Mouse (Mus musculus) CD4-positive, CD25-positive, alpha-beta regulatory T cell, adult 4 months (primary cell): ENCODE measurements around the gene Glrx5. TPM values are rescaled to one million over a fixed set of nuclear protein-coding genes. Genes with fewer than 3 reads are reported as not detected.

Source experiments
- ATAC-seq: one replicate; pipeline ENCODE4 v1.8.0; 2017
- polyA plus RNA-seq, 2 experiments: library from polyadenylated mRNA; unstranded; fragments of 100-300 nt; shearing (Covaris generic); gene quantifications; one replicate each; pipeline ENCODE4 v1.2.1; 2017

Glrx5 gene
- polyA plus RNA-seq: 1 to 10 TPM; 3.3 to 8.5 TPM

DNA sequence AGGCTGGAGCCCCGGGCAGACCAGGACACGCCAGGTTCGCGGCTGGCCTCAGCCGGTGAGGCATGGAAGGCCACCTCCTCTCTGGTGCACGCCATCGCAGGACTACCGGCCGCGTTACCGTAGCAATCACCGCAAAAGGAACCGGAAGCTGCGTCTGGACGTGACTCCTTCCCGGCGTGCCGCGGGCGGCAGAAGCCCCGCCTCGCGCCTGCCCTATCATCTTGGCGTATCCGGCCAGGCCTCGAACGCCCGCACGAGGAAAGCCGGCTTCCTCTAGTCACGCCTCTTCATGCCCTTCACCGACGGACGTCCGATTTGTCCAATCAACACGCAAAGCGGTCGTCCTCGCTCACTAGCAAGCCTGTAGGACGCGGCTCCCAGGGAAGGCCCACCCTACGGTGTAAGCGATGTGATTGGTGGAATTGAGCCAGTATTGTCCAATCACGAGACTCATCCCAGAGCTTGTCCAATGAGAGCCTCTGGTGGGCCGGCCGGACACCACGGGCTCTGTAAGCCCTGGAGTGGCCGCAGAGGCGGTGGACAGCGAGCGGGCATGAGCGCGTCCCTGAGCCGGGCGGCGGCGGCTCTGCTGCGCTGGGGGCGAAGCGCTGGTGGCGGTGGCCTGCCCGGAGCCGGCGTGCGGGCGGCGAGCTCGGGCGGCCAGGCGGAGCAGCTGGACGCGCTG, at the start of gene Glrx5:
TSS of gene Glrx5 (plus strand) at position 542 of the 685 bp plus-strand sequence.
- peak; percentile 91 for ATAC-seq

DNA sequence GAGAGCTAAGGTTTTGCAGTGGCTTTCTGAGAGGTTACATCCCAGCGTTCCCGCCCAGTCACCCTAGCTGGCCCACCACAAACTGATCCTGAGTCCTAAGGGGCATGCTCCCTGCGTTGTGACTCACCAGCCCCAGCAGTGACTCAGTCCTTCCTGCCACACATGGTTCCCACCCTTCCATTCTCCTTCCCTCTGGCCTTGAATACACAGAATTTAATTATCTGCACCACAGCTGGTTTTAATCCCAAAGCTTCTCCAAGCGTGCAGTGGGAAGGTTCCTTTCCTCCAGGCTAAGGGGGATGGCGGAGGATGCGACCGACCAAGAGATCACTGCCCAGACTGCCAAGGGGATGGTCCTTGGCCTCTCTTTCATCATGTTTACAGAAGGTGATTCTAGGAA, 49.0 kb upstream of the Glrx5 start:
- ATAC-seq: no peak

DNA sequence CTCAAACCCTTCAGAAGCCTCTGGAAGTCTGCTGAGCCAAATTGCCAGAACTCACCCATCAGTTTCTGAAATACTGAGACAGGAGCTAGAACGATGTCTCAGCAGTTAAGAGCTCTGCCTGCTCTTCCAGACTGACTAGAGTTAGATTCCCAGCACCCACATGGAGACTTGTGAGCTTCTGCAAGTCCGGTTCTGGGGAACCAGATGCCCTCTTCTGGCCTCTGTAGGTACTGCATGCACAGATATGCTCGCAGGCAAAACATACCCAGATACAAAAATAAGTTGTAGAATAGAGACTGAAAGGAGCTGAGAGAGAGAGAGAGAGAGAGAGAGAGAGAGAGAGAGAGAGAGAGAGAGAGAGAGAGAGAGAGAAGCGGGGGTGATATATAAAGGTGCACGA, 47.4 kb upstream of the Glrx5 start:
- ATAC-seq: no peak

DNA sequence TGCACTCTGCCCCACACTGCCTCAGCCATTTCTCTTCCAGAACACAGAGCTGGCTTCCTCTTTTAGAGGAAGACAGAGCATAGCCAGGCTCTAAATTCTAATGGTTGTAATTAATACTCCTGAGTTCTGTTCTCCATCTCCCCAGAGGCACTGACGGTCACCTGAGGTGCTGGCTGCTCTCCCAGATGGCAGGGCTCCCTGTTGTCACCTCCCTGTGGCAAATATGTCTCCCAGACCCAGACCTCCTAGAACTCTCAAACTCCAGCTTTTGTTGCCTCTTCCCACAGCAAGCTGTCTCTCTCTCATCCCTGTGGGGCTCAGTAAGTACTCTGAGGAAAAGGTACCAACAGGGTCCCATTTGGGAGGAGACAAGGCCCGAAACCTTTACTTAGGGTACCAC, 46.5 kb upstream of the Glrx5 start:
- no peak for ATAC-seq

DNA sequence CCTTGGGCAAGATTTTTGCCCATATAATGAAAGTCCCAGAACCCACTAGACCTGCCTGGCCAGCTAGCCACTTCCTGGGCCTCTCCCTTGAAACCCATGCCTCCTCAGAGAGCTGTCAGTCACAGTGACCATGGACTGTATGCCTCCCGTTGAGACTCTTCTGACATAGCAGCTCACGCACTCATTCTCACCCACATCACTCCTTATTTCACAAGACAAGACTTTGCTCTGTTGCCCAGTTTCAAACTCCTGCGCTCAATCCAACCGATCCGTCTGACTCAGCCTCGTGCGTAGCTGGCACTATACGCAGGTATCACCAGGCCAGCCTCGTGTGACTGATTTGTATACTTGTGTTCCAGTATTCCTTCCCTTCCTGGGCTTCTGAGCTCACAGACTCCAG, 45.7 kb upstream of the Glrx5 start:
- no peak for ATAC-seq

DNA sequence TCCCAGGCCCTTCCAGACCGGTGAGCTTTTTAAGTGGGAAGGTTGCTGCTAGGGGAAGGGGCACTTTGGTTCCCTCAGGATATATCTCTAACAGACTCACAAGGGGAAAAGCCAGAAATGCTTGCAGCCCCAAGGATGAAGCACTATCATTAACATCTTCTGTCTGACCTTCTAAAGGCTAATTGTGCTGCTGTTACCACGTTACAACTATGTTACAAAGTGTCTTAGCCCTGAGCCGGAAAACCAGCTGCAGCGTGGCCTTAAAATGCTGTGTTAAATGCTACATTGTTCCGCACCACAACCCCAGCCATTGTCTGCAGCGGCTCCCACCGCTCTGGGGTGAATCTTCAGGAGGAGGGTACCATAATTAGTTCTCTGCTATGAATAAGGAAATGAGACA, 44.6 kb upstream of the Glrx5 start:
- ATAC-seq: no peak

DNA sequence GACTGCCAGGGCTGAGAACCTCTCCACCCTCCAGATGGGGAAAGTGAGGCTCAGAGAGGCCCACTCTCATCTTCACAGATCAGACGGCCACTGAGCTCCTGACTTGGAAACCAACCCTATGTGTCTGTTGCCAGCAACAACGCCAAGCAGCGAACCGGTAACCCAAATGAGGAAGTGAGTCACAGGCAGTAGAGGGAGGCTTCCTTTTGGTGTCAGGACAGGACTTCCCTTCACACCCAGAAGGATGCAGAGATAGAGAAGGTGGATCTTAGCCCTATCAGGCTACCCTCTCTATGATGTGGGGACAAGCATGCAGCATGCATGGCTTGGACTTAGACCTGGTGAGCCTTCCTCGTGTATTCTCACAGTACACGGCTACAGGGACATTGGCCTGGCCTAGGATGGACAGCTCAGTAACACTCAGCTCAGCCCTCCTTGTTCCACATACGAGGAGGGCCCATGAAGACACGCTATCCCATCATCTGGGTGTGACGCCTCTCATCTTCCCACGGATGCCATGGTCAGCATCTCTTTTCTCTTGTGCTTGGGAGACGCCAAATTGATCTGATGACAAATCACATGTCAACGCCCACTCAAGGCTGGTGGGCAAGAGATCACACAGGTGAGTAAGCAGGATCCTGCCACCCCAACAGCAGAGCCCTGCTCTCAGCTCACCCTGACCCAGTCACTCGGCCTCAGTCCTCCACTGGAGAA, 41.6 kb upstream of the Glrx5 start:
- ATAC-seq: peak; percentile 95

DNA sequence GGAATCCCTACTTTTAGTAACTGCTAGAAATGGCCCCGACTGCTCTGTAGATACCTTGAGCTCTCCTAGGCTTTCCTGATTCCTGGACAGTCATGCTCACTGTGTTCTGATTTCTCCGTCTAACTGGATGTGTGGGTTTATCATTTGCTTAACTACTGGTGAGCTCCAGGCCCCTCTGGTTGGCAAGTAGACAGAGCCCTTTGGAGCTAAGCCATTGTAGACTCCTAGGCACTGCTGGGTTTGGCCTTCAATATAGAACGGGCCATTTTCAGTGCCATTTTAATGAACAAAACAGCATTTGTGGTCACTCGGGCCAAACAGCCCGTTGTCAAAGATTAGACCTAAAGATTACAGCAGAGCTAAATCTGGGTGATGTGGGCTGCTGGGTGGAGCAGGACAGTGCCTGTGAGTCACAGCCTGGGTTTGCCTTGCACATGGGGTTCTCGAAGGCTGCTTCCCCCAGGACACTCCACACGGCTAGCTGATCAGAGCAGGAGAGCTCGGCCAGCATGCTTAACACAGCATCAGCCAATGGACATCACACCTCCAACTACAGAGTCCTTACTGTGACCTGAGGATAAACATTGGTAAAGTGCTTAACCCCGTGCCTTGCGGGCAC, 40.3 kb upstream of the Glrx5 start:
- no peak for ATAC-seq

DNA sequence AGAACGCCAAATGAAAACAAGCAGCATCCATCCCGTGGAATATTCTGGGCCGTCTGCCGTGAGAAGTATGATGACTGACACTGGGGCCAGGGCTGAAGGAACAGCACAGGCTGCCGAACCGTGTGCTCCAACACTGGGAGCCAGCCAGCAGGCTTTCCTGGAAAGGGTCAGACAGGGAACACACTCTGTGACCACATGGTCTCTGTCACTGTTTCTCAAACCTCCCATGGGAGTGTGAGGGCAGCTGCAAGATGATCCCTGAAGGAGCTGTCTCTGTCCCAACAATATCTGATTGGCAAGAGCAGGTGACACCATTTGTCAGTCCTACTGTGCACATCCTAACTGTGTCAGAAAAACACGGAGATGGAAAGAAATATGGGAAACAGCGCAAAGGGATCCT, 39.6 kb upstream of the Glrx5 start:
- ATAC-seq: no peak

DNA sequence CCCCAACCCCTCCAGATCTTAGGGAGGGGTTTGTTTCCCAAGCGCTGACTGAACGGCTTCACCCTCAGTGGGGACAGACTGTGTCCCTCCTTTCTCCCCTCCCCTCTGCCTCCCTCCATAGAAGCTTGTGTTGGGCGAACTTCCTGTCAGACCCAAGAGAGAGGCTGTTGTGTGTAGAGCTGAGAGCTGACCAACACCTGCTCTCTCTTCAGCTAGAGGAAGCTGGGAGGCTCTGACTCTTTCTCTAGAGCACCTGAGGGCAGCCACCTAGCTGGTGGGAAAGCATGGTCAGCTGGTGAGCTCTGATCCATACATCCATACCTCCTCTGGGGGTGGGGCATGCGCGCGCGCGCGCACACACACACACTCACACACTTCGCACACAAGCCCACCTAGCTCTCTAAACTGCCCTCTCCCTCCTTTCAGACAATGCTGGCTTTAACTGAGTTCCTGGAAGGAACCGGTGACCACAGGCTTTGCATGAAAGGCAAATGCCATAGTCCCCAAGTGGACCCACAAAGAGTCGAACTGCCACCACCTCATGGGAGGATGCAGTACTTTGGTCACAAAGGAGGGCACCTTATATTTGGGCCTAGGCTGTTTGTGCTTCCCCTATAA, 37.1 kb upstream of the Glrx5 start:
- no peak for ATAC-seq

DNA sequence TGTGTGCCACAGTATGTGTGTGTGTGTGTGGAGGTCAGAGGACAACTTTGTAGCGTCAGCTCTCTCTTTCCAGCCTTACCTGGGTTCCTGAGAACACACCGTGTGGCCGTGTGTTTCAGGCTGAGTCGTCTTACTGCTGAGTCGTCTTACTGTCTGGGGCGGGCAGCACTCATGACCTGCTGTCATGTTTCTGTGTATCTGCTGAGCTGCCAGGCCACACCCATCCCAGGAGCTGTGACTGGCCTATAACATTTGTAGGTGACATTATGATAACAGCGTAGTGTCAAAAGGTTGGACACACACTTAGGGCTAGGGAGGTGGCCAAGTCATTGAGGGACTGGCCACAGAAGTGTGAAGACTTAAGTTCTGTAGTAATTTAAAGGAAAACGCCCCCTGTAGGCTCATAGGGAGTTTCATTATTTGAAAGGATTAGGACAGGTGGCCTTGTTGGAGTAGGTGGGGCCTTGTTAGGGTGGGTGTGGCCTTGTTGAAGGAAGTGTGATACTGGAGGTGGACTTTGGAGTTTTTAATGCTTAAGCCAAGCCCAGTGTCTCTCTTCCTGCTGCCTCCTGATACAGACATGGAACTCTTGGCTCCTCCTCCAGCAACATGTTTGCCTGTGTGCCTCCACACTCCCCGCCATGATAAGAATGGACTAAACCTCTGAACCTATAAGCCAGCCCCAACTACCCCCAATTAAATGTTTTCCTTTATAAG, 36.3 kb upstream of the Glrx5 start:
- no peak for ATAC-seq

DNA sequence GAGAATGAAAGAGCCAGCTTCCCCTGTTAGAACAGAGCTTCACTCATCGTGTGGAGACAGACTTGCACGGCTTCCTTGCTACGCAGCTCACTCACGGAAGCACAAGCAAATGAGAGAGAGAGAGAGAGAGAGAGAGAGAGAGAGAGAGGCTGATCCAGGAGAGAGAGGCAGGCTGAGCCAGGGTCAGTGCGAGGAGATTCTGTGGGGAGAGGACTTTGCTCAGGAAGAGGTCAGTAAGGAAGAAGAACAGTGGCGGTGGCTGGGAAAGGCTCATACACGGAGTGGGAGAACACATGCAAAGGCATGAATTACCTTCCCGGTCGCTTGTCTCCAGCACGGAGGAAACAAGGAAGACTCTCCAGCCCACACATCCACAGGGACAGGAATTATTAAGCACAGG, 35.3 kb upstream of the Glrx5 start:
- ATAC-seq: no peak

DNA sequence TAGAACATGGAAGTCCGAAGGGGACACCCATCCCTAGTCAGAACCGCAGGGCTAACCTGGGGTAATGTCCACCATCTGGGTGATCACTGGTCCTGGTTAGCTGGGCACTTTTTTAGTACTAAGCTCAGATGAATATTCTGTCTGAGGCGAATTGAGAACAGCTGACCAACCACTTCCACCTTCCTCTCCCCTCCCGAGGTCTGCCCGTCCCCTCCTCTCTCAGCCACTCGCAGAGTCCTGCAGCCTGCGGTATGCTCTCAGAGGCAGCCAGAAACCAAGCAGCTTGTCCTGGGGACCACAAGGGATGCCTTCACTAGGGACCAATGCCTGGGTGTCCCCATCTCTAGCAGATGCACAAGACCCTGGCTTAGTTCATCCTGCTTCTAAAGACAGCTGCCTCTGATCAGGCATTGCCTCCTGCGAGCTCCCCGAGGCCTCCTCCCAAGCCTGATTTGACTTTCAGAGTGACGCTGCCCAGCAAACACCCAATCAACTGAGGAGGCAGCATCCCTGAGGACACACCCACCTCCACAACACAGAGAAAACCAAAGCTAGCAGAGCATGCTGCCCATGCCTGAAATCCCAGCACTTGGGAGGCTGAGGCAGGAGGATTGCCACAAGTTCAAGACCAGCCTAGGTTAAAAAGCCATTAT, 34.7 kb upstream of the Glrx5 start:
- ATAC-seq: no peak

DNA sequence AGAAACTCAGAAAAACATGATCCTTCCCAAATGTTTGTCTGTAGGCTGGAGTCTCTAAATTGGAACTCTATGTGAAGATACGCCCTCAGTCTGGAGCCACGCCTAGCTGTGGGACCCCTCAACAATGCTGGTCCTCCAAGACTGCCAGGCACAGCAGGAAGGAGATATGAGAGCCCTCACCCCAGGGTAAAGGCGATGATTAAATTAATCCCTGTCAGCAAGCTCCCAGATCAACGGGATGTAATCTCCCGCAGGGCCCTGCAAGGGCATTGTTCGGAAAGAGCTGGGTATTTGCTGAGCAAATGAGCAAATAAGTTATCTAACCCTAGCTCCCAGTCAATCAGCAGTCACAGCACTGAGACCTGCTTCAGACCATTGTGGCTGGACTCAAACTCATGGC, 33.9 kb upstream of the Glrx5 start:
- no peak for ATAC-seq

DNA sequence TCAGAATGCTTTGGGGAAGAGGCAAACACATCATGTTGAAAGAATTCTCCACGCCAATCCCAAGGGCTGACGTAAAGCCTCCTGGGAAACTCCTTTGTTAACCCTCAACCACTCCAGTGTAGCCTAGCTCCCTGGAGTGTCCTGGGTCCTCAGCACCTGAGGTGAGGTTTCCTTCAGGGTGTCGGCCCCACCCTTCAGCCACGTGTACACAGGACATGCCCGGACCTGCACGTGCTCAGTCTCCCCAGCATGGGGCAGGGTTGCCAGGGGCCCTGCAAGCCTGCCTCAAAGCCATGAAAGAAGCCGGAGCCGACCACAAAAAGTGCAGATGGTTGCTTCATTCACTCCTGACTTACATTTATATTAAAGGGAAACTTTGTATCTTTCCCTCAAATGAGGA, 33.3 kb upstream of the Glrx5 start:
- ATAC-seq: no peak

DNA sequence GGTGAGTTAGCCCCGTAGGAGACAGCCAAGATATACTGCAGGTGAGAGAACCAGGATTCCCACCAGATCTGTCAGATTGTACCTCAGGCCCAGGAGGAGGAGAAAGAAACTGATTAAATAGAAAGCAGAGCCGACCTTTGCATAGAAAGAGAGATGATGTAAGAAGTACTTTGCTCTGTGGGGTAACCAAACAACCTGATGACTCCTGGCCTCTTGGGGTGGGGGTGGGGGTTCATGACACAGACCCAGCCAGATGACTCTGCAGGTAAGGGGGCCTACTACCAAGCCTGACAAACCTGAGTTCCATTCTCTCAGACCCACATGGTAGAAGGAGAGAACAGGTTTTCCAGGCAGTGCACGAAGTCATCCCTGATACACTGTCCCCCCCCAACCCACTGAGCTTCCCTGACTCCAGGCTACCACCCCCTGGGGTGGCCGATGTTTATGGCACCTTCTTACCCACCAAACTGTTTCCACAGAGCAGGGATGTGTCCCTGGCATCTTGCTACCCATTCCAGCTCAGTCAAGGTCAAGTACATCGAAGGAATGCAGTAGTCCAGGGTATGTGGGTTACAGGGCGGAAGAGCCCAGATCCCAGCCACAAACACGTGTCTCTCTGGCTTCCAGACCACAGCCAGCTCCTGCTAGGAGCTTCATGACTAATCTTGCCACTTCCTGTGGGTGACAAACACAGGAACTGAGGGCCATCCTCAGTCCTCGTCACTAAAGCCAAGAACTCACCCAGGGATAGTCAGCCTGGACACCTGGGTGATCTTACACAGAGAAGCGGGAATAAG, 31.8 kb upstream of the Glrx5 start:
- ATAC-seq: peak; percentile 60

DNA sequence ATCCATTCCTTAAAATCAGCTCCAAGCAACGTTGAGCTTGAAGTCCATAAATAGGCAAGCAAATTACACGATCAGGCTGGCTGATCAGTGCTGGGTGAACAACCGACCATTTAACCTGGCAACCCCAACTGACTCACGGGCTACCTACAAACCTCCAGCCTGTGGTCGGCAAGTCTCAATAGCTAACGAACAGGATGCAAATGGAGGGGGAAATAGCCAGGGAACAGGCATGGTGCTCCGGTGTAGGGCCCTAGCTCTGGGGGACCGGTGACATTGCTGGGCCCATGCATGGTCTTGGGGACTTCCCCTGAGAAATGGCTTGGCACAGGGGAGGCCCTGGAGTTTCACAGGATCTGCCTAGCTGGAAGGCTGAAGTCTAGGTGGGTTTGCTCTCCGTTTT, 31.2 kb upstream of the Glrx5 start:
- ATAC-seq: no peak

DNA sequence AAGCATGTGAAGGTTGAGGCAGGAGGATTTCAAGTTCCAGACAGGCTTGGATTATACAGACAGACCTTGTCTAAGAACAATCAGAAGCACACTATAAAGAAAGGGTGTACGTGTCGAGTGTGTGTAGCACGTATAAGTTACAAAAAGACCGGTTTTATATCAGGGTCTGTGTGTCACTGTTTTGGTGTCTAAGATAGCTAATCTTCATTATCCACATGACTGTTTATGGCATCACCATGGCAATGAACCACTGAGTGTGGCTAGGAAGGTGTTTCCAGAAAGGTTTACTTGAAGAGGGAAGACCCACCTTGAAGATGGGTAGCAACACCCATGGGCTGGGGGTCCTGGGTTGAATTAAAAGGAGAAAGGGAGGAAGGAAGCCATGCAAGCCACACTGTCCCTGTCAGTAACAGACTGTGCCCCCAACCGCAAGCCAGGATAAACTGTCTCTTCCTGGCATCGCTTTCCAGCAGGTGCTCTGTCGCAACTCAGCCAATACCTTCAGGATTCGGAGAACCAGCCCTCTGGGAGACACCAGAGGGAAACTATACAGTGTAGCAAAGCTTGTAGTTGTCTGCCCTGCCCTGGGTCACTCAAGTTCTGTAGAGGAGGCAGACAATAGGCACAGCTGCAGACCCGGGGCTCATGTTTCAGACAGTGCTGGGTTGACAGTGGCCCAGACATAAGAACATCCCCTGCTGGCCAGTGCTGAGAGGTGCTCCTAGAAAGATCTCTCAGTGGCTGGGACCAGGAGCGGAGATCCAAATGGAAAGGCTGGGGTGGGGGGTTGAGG, 30.0 kb upstream of the Glrx5 start:
- ATAC-seq: no peak

DNA sequence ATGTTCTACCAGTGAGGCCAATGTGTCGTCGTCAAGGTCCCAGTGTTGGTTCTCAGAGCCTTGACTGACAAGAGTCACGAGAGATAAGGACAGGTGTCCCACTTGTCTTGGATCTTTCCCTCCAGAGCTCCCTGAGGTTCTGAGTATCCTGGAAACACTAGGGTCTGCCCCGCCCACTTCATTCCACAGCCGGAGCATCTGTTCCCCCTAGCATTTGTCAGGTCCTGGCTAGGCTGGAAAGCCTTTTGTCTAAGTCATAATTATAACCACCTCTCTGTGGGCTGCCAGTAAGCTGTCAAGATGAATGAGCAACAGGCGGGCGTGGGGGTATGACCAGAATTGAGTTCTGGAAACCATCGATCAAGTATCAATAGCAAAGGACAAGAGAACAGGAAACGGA, 29.3 kb upstream of the Glrx5 start:
- no peak for ATAC-seq

DNA sequence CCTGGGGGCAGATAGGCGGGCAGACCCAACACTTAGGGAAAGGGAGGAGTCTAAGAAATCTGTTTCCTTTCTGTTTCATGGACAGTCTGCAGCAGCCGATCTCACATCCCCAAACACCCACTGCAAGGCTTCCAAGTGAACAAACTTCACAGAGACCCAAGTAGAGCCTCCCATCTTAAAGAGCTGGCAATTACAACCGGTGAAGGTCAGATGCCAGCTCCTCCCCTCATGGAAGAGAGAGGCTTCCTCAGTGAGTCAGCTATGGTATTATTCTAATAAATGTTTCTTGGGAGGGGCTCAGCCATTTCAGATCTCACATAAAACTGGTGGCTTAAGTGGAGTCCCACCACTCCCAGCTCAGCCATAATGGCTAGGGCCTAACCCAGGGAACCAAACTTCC, 28.8 kb upstream of the Glrx5 start:
- ATAC-seq: peak; percentile 14
